Mouse (Mus musculus) kidney, adult 2 months (tissue): ENCODE results near the gene Trpm8. TPM values are rescaled to one million over a fixed set of nuclear protein-coding genes. Genes with fewer than 3 reads are reported as not detected.

Experiments used
- DNase-seq: peaks from one replicate; pipeline ENCODE4 v3.0.0; 2021
- H3K27ac ChIP-seq: fragments of 200-500 bp; 2 replicates; pipeline ENCODE4 v1.5.1; 2012; ENCODE audit warnings: low read depth, low read length, control low read depth, inconsistent platforms; ENCODE audit not compliant: insufficient read depth
- H3K27me3 ChIP-seq: fragments of 200-500 bp; replicated peaks from 2 replicates; pipeline ENCODE4 v1.6.1; 2012; ENCODE audit warnings: mild to moderate bottlenecking, moderate library complexity, low read length, inconsistent platforms; ENCODE audit not compliant: control insufficient read depth, insufficient read depth
- H3K36me3 ChIP-seq: fragments of 200-500 bp; 2 replicates; pipeline ENCODE4 v1.6.1; 2012; ENCODE audit warnings: mild to moderate bottlenecking, moderate library complexity, low read length, inconsistent platforms; ENCODE audit not compliant: control insufficient read depth, insufficient read depth
- H3K4me1 ChIP-seq: fragments of 200-500 bp; 2 replicates; pipeline ENCODE4 v1.6.1; 2011; ENCODE audit warnings: low read length; ENCODE audit not compliant: control insufficient read depth, insufficient read depth
- H3K4me3 ChIP-seq: fragments of 200-500 bp; 2 replicates; pipeline ENCODE4 v1.5.1; 2011; ENCODE audit warnings: mild to moderate bottlenecking, low read depth, low read length, control low read depth; ENCODE audit not compliant: insufficient read depth
- CTCF ChIP-seq: fragments of 200-500 bp; conservative IDR thresholded peaks from 2 replicates; pipeline ENCODE4 v1.5.1; 2011; ENCODE audit warnings: low read depth, mild to moderate bottlenecking, control low read depth, low read length, moderate library complexity, mixed read lengths; ENCODE audit not compliant: insufficient read depth, insufficient read length
- POLR2A ChIP-seq: fragments of 200-500 bp; IDR thresholded peaks from one replicate; pipeline ENCODE4 v1.6.1; 2011; ENCODE audit warnings: low read depth, low read length, control low read depth
- WGBS: fragments of 180-500 bp; shearing (Covaris S2); methylation state at CpG from one replicate; pipeline ENCODE4 v1.1.7; 2018; 5-methylcytosine and 5-hydroxymethylcytosine counted together
- polyA plus RNA-seq: library from polyadenylated mRNA; depleted of rRNA; stranded (reverse); fragments of >200 nt; gene quantifications from 2 replicates; pipeline ENCODE4 v1.2.3, GENCODE M21; 2012

Trpm8 gene
- polyA plus RNA-seq, 1 experiment, result not detected

DNA sequence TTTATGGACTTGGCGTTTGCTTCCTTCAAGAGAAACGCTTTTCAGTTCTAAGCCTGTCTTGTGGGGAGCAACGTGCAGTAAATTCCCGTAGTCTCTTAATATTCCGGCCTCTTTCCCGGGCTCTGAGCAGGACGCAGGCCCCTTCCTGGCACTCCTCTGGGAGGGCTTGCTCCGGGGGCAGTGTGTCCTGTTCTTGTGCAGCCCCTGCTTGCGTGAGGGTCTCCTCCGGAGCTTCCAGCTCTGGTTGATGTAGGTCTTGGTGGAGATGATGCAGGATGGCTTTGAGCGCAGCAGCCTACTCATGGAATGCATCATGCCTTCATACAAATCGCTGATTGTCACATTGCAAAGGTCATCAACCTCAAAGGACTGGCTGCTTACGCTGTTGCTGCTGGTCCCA lies 11.3 kb upstream of the Trpm8 start:
- Histone ChIP-seq H3K4me1 (no peaks in the 10 kb centered on the region), H3K27me3 (no peaks in the 10 kb centered on the region), H3K36me3 (peaks cover 8% of the 10 kb centered on the region; the same call in 1 of the 2 replicates), H3K4me3 (no peak overlapping the region), H3K27ac (no peak overlapping the region)
- DNase-seq, result no peak
- TF ChIP-seq POLR2A (no peak), CTCF (no peak)
- 85% methylated on average over 13 of the region's 13 CpGs for WGBS

DNA sequence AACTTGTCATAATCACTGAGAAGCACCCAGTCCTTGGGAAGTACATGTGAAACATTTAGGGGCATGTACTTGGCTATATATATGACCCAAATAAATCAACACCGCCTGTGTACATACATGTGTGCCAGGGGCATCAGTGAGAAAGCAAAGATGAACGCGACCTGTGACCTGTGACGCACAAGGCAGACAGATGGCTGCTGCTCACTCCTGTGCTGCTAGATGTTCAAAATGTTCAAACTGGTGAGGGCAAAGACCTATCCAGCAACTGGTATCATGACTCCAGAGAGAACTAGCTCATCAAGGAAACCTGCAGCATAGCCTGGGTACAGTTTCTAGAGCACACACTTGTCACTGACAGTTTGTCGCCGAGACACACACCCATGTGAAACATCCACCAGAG lies 10.0 kb upstream of the Trpm8 start:
- no peak for TF ChIP-seq POLR2A
- no peak for TF ChIP-seq CTCF
- H3K36me3 ChIP-seq, result peaks cover 8% of the 10 kb centered on the region; the same call in 1 of the 2 replicates
- DNase-seq, result no peak
- no peak overlapping the region for H3K4me3 ChIP-seq
- 90% methylated on average over 6 of the region's 6 CpGs for WGBS
- H3K4me1 ChIP-seq, result no peaks in the 10 kb centered on the region
- H3K27me3 ChIP-seq, result no peaks in the 10 kb centered on the region
- H3K27ac ChIP-seq, result no peak overlapping the region

DNA sequence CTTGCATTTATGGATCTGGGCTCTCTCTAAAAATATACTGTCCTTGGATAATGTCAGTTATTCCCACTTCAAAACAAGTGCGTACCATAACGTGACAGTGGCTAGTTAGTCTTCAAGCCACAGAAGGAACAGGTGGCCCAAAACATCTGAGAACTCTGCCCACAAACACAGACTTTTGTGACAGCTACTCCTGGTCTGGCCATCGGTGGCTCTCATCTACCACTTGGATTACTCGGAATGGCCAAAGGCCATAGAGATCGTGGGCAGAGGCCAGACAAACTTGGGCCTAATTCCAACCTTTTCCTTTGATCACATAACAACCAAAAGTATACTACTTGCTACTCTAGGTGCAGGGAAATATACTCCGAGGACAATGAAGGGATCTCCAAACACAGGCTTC lies 9.4 kb upstream of the Trpm8 start:
- WGBS, result 83% methylated on average over 6 of the region's 6 CpGs
- Histone ChIP-seq H3K4me1 (no peaks in the 10 kb centered on the region), H3K36me3 (peaks cover 8% of the 10 kb centered on the region; the same call in 1 of the 2 replicates), H3K27ac (no peak overlapping the region), H3K4me3 (no peak overlapping the region), H3K27me3 (no peaks in the 10 kb centered on the region)
- TF ChIP-seq CTCF, result no peak
- DNase-seq, result no peak

DNA sequence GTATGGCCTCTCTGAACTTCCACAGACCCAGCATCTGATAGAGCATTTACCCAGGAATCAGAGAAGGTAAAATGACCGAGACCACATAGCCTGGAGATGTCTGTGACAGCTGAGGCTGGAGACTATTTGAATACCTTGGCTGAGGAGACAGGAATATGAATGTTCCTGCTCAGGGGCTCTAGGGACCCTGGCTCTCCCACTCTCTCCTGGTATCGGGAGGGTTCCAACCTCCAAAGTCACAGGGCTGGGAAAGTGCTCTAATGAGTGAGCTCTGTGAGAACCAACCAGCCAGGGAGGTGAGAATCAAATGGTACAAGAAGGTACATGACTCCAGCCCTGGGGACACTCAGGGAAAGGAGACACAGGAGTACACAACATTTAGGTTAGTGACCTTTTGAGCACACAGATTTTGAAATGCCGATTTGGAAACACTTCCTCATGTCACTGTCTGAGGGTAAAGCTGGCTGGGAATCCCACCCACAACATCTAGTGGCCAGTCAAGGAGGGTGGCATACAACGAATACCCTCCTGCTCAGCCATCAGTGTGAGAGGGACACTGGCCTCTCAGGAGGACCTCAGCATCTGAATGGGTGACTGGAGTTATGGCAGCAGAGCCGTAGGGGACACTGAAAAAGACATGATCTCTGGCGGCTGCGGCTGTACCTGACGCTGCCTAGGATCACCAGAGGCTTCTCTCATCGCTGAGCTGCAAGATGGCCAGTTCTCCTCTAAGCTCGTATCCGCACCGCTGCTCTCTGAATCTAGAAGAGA lies 7.7 kb upstream of the Trpm8 start:
- Histone ChIP-seq H3K4me3 (no peak overlapping the region), H3K27me3 (no peaks in the 10 kb centered on the region), H3K27ac (no peak overlapping the region), H3K4me1 (no peaks in the 10 kb centered on the region), H3K36me3 (peaks cover 8% of the 10 kb centered on the region; the same call in 1 of the 2 replicates)
- DNase-seq, result no peak
- 90% methylated on average over 12 of the region's 12 CpGs for WGBS
- TF ChIP-seq CTCF, result no peak

DNA sequence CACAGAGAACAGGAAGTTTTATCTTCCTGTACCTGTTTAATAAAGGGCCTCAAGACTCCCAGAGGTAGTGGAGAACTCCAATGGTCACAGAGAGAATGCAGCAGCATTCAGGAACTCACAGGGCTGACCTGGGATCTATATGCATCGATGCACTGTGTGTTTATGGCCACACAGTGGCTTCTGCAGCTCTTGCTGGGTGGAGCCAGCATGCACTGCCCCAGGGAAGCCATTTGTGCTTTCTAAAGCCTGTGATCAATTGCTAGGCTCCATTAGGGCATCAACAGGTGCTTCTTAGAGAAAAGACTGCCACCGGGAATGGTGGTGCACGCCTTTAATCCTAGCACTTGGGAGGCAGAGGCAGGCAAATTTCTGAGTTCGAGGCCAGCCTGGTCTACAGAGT lies 4.6 kb upstream of the Trpm8 start:
- TF ChIP-seq CTCF (no peak), POLR2A (no peak)
- H3K27ac ChIP-seq, result no peak overlapping the region
- peaks cover 4% of the 10 kb centered on the region; the same call in 1 of the 2 replicates for H3K36me3 ChIP-seq
- H3K4me3 ChIP-seq, result no peak overlapping the region
- H3K4me1 ChIP-seq, result peaks cover 5% of the 10 kb centered on the region
- H3K27me3 ChIP-seq, result no peaks in the 10 kb centered on the region
- 62% methylated on average over 4 of the region's 4 CpGs for WGBS
- DNase-seq, result no peak

DNA sequence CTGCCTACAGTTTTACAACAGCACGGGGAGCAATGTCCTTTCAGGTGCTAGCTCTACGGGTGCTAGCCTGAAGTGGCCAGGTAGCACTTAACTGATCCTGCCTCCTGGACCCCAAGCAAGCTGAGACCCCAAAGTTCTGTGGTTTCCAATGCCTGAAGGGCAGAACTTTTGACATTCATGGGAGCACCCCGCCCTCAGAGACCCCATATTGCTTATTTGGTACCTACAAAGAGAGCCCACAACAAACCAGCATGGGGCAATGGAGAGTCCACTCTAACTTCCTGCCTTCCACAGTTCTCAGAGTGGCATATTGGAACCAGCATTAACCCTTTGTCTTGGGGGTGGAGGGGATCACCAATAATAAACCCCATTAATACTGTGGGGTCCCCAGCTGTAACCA lies 4.1 kb upstream of the Trpm8 start:
- 98% methylated on average over 3 of the region's 3 CpGs for WGBS
- H3K4me1 ChIP-seq, result peaks cover 5% of the 10 kb centered on the region
- no peak overlapping the region for H3K4me3 ChIP-seq
- no peaks in the 10 kb centered on the region for H3K27me3 ChIP-seq
- H3K36me3 ChIP-seq, result peaks cover 4% of the 10 kb centered on the region; the same call in 1 of the 2 replicates
- H3K27ac ChIP-seq, result no peak overlapping the region
- no peak for DNase-seq
- no peak for TF ChIP-seq CTCF
- no peak for TF ChIP-seq POLR2A

DNA sequence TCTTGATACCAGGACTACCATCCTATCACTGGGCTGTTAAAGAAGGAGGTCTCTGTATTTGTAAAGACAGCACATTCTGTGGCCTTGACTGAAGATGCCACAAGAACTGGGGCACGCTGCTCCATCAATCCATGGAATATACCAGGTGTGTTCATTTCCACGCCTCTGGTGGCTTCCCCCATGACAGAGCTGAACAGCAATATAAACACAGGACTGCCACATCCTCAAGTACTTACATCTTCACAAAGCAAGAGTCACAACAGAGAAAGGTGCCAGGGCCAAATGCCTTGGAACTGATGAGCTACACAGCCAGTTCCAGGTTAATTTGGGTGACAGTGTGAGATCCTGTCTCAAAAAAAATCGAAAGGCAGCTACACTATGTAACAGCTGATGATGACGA lies 3.6 kb upstream of the Trpm8 start:
- H3K36me3 ChIP-seq, result peaks cover 2% of the 10 kb centered on the region; the same call in 1 of the 2 replicates
- WGBS, result 82% methylated on average over 4 of the region's 4 CpGs
- no peak for DNase-seq
- no peak overlapping the region for H3K4me3 ChIP-seq
- TF ChIP-seq CTCF (no peak), POLR2A (no peak)
- no peaks in the 10 kb centered on the region for H3K27me3 ChIP-seq
- peaks cover 5% of the 10 kb centered on the region for H3K4me1 ChIP-seq
- no peak overlapping the region for H3K27ac ChIP-seq
